Mouse (Mus musculus): Measurements from ENCODE around the gene Psme2. TPM values are rescaled to one million over a fixed set of nuclear protein-coding genes. Genes with fewer than 3 reads are reported as not detected.

Psme2 gene
- polyA plus RNA-seq, 1 experiment from 2014 or later = 332 TPM

Other genes starting within 250 kb of the Psme2 start
- 61.0 and 72.1 TPM in 2 replicates for gene Dhrs4, start 112.4 kb downstream of the Psme2 start, polyA plus RNA-seq (2014; fragmentation: Nextera tagmentation; extraction: Ambion mirVana)
- 2.5 and 3.3 TPM in 2 replicates for gene Carmil3, start 100.5 kb downstream of the Psme2 start, polyA plus RNA-seq (2014; fragmentation: Nextera tagmentation; extraction: Ambion mirVana)
- 0.37 and 0.48 TPM in 2 replicates for gene Cpne6, start 80.7 kb downstream of the Psme2 start, polyA plus RNA-seq (2014; fragmentation: Nextera tagmentation; extraction: Ambion mirVana)
- gene Nrl, start 66.1 kb downstream of the Psme2 start, polyA plus RNA-seq (2014; fragmentation: Nextera tagmentation; extraction: Ambion mirVana) = not detected in 2 replicates
- 42.8 and 47.4 TPM in 2 replicates for gene Pck2, start 50.8 kb downstream of the Psme2 start, polyA plus RNA-seq (2014; fragmentation: Nextera tagmentation; extraction: Ambion mirVana)
- 70.9 and 71.5 TPM in 2 replicates for gene Dcaf11, start 31.1 kb downstream of the Psme2 start, polyA plus RNA-seq (2014; fragmentation: Nextera tagmentation; extraction: Ambion mirVana)
- 0.64 and 0.81 TPM in 2 replicates for gene A730061H03Rik, start 30.7 kb downstream of the Psme2 start, polyA plus RNA-seq (2014; fragmentation: Nextera tagmentation; extraction: Ambion mirVana)
- gene Fitm1, start 15.5 kb downstream of the Psme2 start, polyA plus RNA-seq (2014; fragmentation: Nextera tagmentation; extraction: Ambion mirVana) = 0.19 and 0.43 TPM in 2 replicates
- gene Psme1, start 13.0 kb downstream of the Psme2 start, polyA plus RNA-seq (2014; fragmentation: Nextera tagmentation; extraction: Ambion mirVana) = 200 TPM in 2 replicates
- gene Emc9, start 5.8 kb downstream of the Psme2 start, polyA plus RNA-seq (2014; fragmentation: Nextera tagmentation; extraction: Ambion mirVana) = 6.3 and 7.0 TPM in 2 replicates
- 15.9 and 20.1 TPM in 2 replicates for gene Rnf31, start 595 bp upstream of the Psme2 start, polyA plus RNA-seq (2014; fragmentation: Nextera tagmentation; extraction: Ambion mirVana)
- gene Irf9, start 12.5 kb upstream of the Psme2 start, polyA plus RNA-seq (2014; fragmentation: Nextera tagmentation; extraction: Ambion mirVana) = 8.9 and 9.1 TPM in 2 replicates
- gene Rec8, start 26.9 kb upstream of the Psme2 start, polyA plus RNA-seq (2014; fragmentation: Nextera tagmentation; extraction: Ambion mirVana) = 6.2 and 8.1 TPM in 2 replicates
- gene Ipo4, start 44.8 kb upstream of the Psme2 start, polyA plus RNA-seq (2014; fragmentation: Nextera tagmentation; extraction: Ambion mirVana) = 93.6 and 95.7 TPM in 2 replicates
- 1.6 and 1.9 TPM in 2 replicates for gene Gm49378, start 46.8 kb upstream of the Psme2 start, polyA plus RNA-seq (2014; fragmentation: Nextera tagmentation; extraction: Ambion mirVana)
- 112 and 114 TPM in 2 replicates for gene Tm9sf1, start 52.7 kb upstream of the Psme2 start, polyA plus RNA-seq (2014; fragmentation: Nextera tagmentation; extraction: Ambion mirVana)
- 1.7 and 1.9 TPM in 2 replicates for gene Tssk4, start 59.1 kb upstream of the Psme2 start, polyA plus RNA-seq (2014; fragmentation: Nextera tagmentation; extraction: Ambion mirVana)
- gene Mdp1, start 69.4 kb upstream of the Psme2 start, polyA plus RNA-seq (2014; fragmentation: Nextera tagmentation; extraction: Ambion mirVana) = 53.8 and 58.9 TPM in 2 replicates
- gene Gmpr2, start 80.8 kb upstream of the Psme2 start, polyA plus RNA-seq (2014; fragmentation: Nextera tagmentation; extraction: Ambion mirVana) = 53.5 and 62.5 TPM in 2 replicates
- gene Nedd8, start 81.0 kb upstream of the Psme2 start, polyA plus RNA-seq (2014; fragmentation: Nextera tagmentation; extraction: Ambion mirVana) = 547 and 563 TPM in 2 replicates
- 46.4 and 49.1 TPM in 2 replicates for gene Tinf2, start 90.7 kb upstream of the Psme2 start, polyA plus RNA-seq (2014; fragmentation: Nextera tagmentation; extraction: Ambion mirVana)
- gene Tgm1, start 122.8 kb upstream of the Psme2 start, polyA plus RNA-seq (2014; fragmentation: Nextera tagmentation; extraction: Ambion mirVana) = 1.3 and 1.6 TPM in 2 replicates
- 29.7 and 32.7 TPM in 2 replicates for gene Rabggta, start 131.2 kb upstream of the Psme2 start, polyA plus RNA-seq (2014; fragmentation: Nextera tagmentation; extraction: Ambion mirVana)
- 81.9 and 84.3 TPM in 2 replicates for gene Dhrs1, start 154.6 kb upstream of the Psme2 start, polyA plus RNA-seq (2014; fragmentation: Nextera tagmentation; extraction: Ambion mirVana)
- gene Nop9, start 154.6 kb upstream of the Psme2 start, polyA plus RNA-seq (2014; fragmentation: Nextera tagmentation; extraction: Ambion mirVana) = 42.8 and 45.0 TPM in 2 replicates
- gene Cideb, start 167.3 kb upstream of the Psme2 start, polyA plus RNA-seq (2014; fragmentation: Nextera tagmentation; extraction: Ambion mirVana) = 5.4 and 8.1 TPM in 2 replicates
- 0.08 and 0.65 TPM in 2 replicates for gene Ltb4r2, start 170.3 kb upstream of the Psme2 start, polyA plus RNA-seq (2014; fragmentation: Nextera tagmentation; extraction: Ambion mirVana)
- 0.30 and 0.38 TPM in 2 replicates for gene Ltb4r1, start 174.8 kb upstream of the Psme2 start, polyA plus RNA-seq (2014; fragmentation: Nextera tagmentation; extraction: Ambion mirVana)
- gene Adcy4, start 193.0 kb upstream of the Psme2 start, polyA plus RNA-seq (2014; fragmentation: Nextera tagmentation; extraction: Ambion mirVana) = 5.8 and 7.2 TPM in 2 replicates
- gene Ripk3, start 197.8 kb upstream of the Psme2 start, polyA plus RNA-seq (2014; fragmentation: Nextera tagmentation; extraction: Ambion mirVana) = 48.5 and 51.7 TPM in 2 replicates
- 34.3 and 37.4 TPM in 2 replicates for gene Nfatc4, start 232.0 kb upstream of the Psme2 start, polyA plus RNA-seq (2014; fragmentation: Nextera tagmentation; extraction: Ambion mirVana)

Measured in intestine, embryonic 14.5 days (tissue).